Mouse (Mus musculus): ENCODE measurements at regions not wholly inside any gene's neighbourhood (a gene's known extent, or its start where the extent isn't known, plus 50 kb on each side); places are given as distances from the start of the nearest gene placed in this dataset.

GRCm38 (mm10) chr9:87649015-87649978, 81.8 kb downstream of the Tbx18 start:
- no peak for ATAC-seq (replicated peaks; ENCODE audit: poor library complexity)

- ATAC-seq (replicated peaks; ENCODE audit: poor library complexity): no peak
Measured at GRCm38 (mm10) chr9:87648317-87648716, 82.7 kb downstream of the Tbx18 start.

GRCm38 (mm10) chr9:87645032-87645431, 86.0 kb downstream of the Tbx18 start:
- no peak for ATAC-seq (replicated peaks; ENCODE audit: poor library complexity)

- no peak for ATAC-seq (replicated peaks; ENCODE audit: poor library complexity)
Measured at GRCm38 (mm10) chr9:87633863-87634630, 97.0 kb downstream of the Tbx18 start.

- ATAC-seq (replicated peaks; ENCODE audit: poor library complexity): no peak
Measured at GRCm38 (mm10) chr9:87626432-87626831, 104.6 kb downstream of the Tbx18 start.

GRCm38 (mm10) chr9:87618238-87618673, 112.8 kb downstream of the Tbx18 start:
- no peak for ATAC-seq (replicated peaks; ENCODE audit: poor library complexity)

GRCm38 (mm10) chr9:87607878-87608631, 123.0 kb downstream of the Tbx18 start:
- ATAC-seq (replicated peaks; ENCODE audit: poor library complexity): no peak

GRCm38 (mm10) chr9:87575591-87575990, 155.5 kb downstream of the Tbx18 start:
- ATAC-seq (replicated peaks; ENCODE audit: poor library complexity): no peak

- ATAC-seq (replicated peaks; ENCODE audit: poor library complexity): no peak
Measured at GRCm38 (mm10) chr9:87574250-87574864, 156.7 kb downstream of the Tbx18 start.

GRCm38 (mm10) chr9:87563244-87563643, 167.8 kb downstream of the Tbx18 start:
- ATAC-seq (replicated peaks; ENCODE audit: poor library complexity): no peak

- ATAC-seq (replicated peaks; ENCODE audit: poor library complexity): no peak
Measured at GRCm38 (mm10) chr9:87562796-87563195, 168.3 kb downstream of the Tbx18 start.

- ATAC-seq (replicated peaks; ENCODE audit: poor library complexity): no peak
Measured at GRCm38 (mm10) chr9:87557841-87558240, 173.2 kb downstream of the Tbx18 start.

- no peak for ATAC-seq (replicated peaks; ENCODE audit: poor library complexity)
Measured at GRCm38 (mm10) chr9:87556953-87557394, 174.1 kb downstream of the Tbx18 start.

- ATAC-seq (replicated peaks; ENCODE audit: poor library complexity): no peak
Measured at GRCm38 (mm10) chr9:87556552-87556951, 174.5 kb downstream of the Tbx18 start.

GRCm38 (mm10) chr9:87533182-87533581, 197.9 kb downstream of the Tbx18 start:
- ATAC-seq (replicated peaks; ENCODE audit: poor library complexity): no peak

- ATAC-seq (replicated peaks; ENCODE audit: poor library complexity): no peak
Measured at GRCm38 (mm10) chr9:87529908-87530307, 201.2 kb downstream of the Tbx18 start.

GRCm38 (mm10) chr9:87524890-87525684, 206.0 kb downstream of the Tbx18 start:
- no peak for ATAC-seq (replicated peaks; ENCODE audit: poor library complexity)

GRCm38 (mm10) chr9:87510683-87511082, 220.4 kb downstream of the Tbx18 start:
- ATAC-seq (replicated peaks; ENCODE audit: poor library complexity): no peak; the same call in 1 of the 2 replicates

- no peak for ATAC-seq (replicated peaks; ENCODE audit: poor library complexity)
Measured at GRCm38 (mm10) chr9:87504673-87505385, 226.2 kb downstream of the Tbx18 start.
